Mouse (Mus musculus) lung, postnatal 0 days (tissue): ENCODE results near the gene Lingo3.

Experiments
- CTCF ChIP-seq: IDR thresholded peaks from 2 replicates; pipeline ENCODE4 v1.5.1; 2016; ENCODE audit warnings: antibody characterized with exemption, mild to moderate bottlenecking
- EP300 ChIP-seq: IDR thresholded peaks from 2 replicates; pipeline ENCODE4 v1.6.1; 2016; ENCODE audit warnings: antibody characterized with exemption, mild to moderate bottlenecking, control low read depth

DNA sequence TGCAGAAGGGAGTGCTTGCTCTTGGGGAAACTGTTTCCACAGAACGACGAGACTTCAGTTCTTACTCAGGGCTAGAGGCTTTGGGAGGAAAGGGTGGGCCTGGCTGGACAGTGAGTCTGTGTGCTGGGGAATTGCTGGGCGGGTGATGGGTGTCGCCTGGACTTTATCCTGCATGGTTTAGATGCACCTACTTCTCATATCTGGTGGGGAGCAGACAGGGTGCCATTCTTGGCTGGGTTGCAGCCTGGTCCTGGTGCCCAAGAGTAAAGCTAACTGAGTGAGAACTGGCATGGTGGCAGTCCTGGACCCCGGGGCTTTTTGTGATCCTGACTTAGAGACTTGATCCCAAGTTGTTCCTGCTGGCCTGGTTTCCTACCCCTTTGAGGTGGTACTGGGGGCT lies 13.1 kb upstream of the Lingo3 start:
- no peak for TF ChIP-seq CTCF
- no peak for TF ChIP-seq EP300
